Mouse (Mus musculus) kidney, adult 9 months (tissue): ENCODE measurements around the gene Olfr1383.
"Not testable (repeated sequence)": the region's sequence is repeated elsewhere in the genome, so short reads cannot be mapped to it uniquely, and the experiment has no call there.

Experiments
- DNase-seq: peaks from one replicate; pipeline ENCODE4 v3.0.0; 2022

The Olfr1383 gene

GRCm38 (mm10) chr11:49519348-49519747 lies at the start of gene Olfr1383:
Gene Olfr1383 (plus strand): TSS chr11:49519648.
- DNase-seq: no peak

- DNase-seq: no peak
These were observed 33.5 kb upstream of the Olfr1383 start for GRCm38 (mm10) chr11:49485973-49486372.

- DNase-seq: not testable (repeated sequence)
These were observed 30.7 kb upstream of the Olfr1383 start, which contains the start of gene Olfr1385 for GRCm38 (mm10) chr11:49488770-49489169. Gene Olfr1385 (plus strand): TSS chr11:49489070.

- DNase-seq: no peak
These were observed 1.4 kb upstream of the Olfr1383 start for GRCm38 (mm10) chr11:49518086-49518485.

- DNase-seq: no peak
These were observed 8.5 kb downstream of the Olfr1383 start, which contains the start of gene Olfr1382 for GRCm38 (mm10) chr11:49527947-49528346. Gene Olfr1382 (plus strand): TSS chr11:49528247.

- DNase-seq: no peak
These were observed 13.3 kb downstream of the Olfr1383 start for GRCm38 (mm10) chr11:49532761-49533160.

GRCm38 (mm10) chr11:49536631-49537030 lies 17.2 kb downstream of the Olfr1383 start:
- DNase-seq: not testable (repeated sequence)

GRCm38 (mm10) chr11:49543149-49543548 lies 23.7 kb downstream of the Olfr1383 start, which contains the start of gene Olfr1381:
Gene Olfr1381 (plus strand): TSS chr11:49543449.
- not testable (repeated sequence) for DNase-seq

GRCm38 (mm10) chr11:49554033-49554432 lies 34.6 kb downstream of the Olfr1383 start:
- not testable (repeated sequence) for DNase-seq

GRCm38 (mm10) chr11:49556578-49556977 lies 37.1 kb downstream of the Olfr1383 start, which contains the start of gene Olfr1380:
Gene Olfr1380 (plus strand): TSS chr11:49556878.
- DNase-seq: not testable (repeated sequence)

- peak; percentile 3 for DNase-seq
These were observed 55.6 kb downstream of the Olfr1383 start for GRCm38 (mm10) chr11:49575054-49575453.
